Mouse (Mus musculus): Measurements from ENCODE around the gene 9030025P20Rik.
"Not testable (repeated sequence)": the region's sequence is repeated elsewhere in the genome, so short reads cannot be mapped to it uniquely, and the experiment has no call there.

Gene 9030025P20Rik

GRCm38 (mm10) chr17:14990116-14990702 is 11.9 kb downstream of the 9030025P20Rik start:
- DNase-seq (ENCODE audit: low spot score): not testable (repeated sequence)

GRCm38 (mm10) chr17:14992522-14993138 is 14.4 kb downstream of the 9030025P20Rik start:
- DNase-seq (ENCODE audit: low spot score): not testable (repeated sequence)

GRCm38 (mm10) chr17:14993139-14993832 is 15.0 kb downstream of the 9030025P20Rik start:
- DNase-seq (ENCODE audit: low spot score): not testable (repeated sequence)

DNA sequence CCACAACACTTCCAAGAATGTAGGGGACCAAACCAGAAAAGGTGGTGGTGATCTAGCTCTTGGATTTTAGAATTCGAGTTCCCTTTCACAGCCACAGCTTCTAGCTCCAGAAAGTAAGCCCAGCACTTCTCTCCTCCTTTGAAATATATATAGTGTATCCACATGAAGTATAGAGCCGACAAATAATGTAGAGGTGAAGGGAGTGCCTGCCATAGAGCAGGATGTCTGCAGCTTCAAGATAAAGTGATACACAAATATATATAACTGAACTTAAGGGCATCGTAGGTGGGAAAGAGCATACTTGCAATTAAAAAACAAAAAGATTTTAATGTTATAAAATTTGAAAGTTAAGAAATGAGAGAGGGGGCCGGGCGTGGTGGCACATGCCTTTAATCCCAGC is 15.9 kb downstream of the 9030025P20Rik start:
- not testable (repeated sequence) for DNase-seq (ENCODE audit: low spot score)

GRCm38 (mm10) chr17:15000047-15000446 is 21.8 kb downstream of the 9030025P20Rik start:
- not testable (repeated sequence) for DNase-seq (ENCODE audit: low spot score)

DNA sequence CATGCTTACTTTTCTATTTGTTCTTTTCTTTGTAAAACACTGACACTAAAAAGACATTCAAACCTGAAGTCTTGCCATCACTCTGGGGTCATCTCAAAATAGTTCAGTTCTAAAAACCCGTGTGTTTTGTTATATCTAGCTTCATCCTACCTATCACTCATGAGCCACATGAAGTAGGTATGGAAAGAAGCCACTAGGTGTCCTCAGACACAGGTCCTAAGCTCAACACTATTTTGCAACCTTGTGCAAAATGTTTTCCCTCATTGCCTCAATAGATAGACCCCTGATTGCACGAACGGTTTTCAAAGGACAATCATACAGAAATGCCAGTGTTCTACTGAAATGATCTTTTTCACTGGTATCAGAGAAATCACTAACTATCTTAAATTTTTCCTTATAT is 30.8 kb downstream of the 9030025P20Rik start:
- DNase-seq (ENCODE audit: low spot score): not testable (repeated sequence)

DNA sequence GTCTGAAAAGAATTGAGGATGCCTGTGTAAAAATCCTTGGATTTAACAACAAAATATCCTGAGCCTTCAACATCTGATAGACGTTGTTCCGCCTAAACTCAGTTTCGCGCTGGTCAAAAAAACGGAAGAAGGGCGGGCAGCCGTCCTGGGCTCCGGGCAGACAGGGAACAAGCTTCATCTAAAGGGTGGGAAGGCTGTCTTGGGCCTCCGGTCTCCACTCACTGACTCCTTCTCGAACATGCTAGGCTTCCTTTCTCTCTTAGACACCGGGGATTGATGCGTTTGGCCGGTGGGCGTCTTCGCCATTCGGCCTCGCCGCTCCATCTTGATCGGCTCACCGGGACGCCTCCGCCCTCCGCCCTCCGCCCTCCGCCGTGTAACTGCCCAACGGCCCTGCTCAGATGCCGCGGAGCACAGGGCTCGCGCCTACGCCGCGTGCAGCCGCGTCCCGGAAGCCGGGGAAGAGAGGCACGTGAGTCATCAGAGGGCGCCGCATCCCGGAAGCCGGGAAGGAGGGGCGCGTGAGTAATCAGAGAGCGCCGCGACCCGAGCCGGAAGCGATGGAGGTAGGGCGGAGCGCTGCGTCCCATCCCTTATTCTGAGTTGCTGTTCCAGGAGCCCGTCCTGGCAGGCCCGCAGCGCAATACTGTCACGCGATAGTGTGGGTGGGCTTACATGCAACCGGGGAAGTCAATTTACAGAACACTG is 31.6 kb downstream of the 9030025P20Rik start, which contains the start of gene Gm3435:
Gene Gm3435 (plus strand): TSS at position 471 of the 708 bp plus-strand sequence.
- not testable (repeated sequence) for DNase-seq (ENCODE audit: low spot score)

DNA sequence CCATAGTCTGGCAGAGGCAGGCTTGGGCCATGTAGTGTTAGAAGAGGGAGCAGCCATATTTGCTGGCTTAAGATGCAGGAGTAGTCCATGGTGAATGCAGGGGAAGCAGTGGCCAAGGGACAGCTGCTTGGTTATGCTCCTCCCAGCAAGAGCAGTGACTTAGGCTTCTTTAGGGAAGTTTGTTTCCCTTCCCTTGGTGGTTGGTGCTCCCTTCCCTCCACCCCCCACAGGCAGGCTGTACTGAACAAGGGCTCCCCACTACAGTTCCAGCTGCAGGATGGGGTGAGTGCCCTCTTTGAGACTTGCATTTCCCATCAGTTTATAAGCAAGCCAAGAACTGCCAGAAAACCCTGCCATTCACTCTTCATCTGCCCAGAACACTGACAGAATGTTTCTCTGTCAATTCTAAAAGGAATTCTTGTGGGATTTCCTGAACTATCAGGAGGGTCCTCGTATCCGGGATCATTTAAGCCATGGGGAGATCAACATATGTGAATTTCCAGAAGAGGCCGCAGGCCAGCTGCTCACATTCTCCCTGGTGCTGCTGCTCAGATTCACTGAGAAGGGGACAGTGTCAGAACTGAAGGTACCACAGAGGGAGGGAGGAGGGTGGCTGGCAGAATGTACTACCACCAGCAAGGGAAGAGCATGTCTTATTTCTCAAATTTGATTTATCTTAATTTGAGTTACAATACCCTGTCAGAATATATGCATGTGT is 43.4 kb downstream of the 9030025P20Rik start:
- not testable (repeated sequence) for DNase-seq (ENCODE audit: low spot score)

GRCm38 (mm10) chr17:15023878-15024492 is 45.7 kb downstream of the 9030025P20Rik start:
- DNase-seq (ENCODE audit: low spot score): not testable (repeated sequence)

- DNase-seq (ENCODE audit: low spot score): not testable (repeated sequence)
Observed at GRCm38 (mm10) chr17:15024502-15025193, 46.4 kb downstream of the 9030025P20Rik start.

GRCm38 (mm10) chr17:15025513-15025912 is 47.2 kb downstream of the 9030025P20Rik start:
- not testable (repeated sequence) for DNase-seq (ENCODE audit: low spot score)

GRCm38 (mm10) chr17:15031414-15031813 is 53.1 kb downstream of the 9030025P20Rik start:
- DNase-seq (ENCODE audit: low spot score): not testable (repeated sequence)

- not testable (repeated sequence) for DNase-seq (ENCODE audit: low spot score)
Observed at GRCm38 (mm10) chr17:15040455-15040854, 62.2 kb downstream of the 9030025P20Rik start.
